Mouse (Mus musculus) frontal cortex, postnatal 25 days (tissue): ENCODE data around the gene Sik2.

ENCODE experiments used
- DNase-seq, 2 experiments: peaks; one replicate each; pipeline ENCODE4 v3.0.0; 2022; ENCODE audit warnings: low spot score in 2 of 2

The Sik2 gene

DNA sequence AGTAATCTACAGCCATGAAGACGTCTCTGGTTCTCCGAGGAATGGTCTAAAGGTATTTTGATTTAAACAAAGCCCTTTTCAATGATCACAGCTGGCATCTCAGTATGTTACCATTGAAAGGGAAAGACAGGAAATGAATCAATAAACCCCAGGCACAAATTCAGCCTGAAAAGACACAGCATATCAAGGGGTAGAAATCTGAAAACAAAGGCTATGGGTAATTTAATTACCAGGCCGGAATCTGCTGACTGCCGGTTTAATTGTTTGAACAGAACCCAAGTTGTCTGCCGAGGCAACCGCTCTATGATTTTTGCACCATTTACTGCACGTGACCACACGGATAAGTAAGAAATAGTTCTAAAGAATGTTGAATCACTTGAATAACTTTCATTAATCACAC, 22.8 kb downstream of the Sik2 start:
- DNase-seq: no peak

DNA sequence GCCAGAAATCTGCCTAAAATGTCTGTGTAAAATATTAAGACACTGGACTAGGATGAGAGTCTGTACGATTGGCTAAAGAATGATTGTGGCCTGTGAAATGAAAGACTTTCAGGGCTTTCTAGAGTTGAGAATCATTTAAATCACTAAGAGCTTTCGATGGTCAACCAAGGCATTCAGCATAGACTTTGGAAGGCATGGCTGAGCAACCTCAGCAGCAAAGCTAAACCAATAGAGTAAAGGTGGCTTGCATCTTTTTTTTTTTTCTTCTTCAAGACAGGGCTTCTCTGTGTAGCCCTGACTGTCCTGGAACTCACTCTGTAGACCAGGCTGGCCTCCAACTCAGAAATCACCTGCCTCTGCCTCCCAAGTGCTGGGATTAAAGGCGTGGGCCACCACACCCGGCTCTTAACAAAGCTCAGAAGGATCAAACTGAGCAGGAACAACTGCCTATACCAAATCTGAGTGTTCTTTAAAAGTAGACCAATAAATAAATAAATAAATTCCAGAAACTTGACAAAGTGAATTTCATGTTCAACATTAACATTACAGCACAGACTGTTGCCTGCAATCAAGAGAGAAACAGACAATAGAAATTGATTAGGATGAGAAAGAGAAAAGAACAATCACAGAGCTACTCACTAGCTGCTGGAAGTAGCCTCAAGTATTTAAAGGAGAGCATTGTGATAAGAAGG, 27.2 kb downstream of the Sik2 start:
- DNase-seq: no peak

GRCm38 (mm10) chr9:50974631-50975030, 34.2 kb downstream of the Sik2 start:
- no peak for DNase-seq

DNA sequence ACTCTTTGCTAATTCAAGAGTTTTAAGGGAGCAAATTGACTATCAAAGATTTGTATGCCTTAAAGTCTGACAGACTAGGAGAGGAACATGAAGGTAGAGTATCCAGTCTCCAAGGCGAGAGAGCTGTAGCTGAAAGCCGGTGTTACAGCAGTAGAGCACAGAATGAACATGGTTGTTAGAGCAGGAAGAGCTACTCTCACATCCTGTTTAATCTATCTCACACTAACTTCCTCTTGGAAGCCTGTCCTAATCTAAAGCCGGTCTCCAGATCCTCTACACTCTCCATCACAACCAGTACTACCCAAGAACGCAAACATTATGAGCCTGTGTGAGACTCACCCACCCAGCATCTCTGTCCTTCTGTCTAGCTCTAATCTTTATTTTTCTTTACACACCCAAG, 38.5 kb downstream of the Sik2 start:
- DNase-seq: no peak

GRCm38 (mm10) chr9:50969266-50969665, 39.6 kb downstream of the Sik2 start:
- DNase-seq: no peak

DNA sequence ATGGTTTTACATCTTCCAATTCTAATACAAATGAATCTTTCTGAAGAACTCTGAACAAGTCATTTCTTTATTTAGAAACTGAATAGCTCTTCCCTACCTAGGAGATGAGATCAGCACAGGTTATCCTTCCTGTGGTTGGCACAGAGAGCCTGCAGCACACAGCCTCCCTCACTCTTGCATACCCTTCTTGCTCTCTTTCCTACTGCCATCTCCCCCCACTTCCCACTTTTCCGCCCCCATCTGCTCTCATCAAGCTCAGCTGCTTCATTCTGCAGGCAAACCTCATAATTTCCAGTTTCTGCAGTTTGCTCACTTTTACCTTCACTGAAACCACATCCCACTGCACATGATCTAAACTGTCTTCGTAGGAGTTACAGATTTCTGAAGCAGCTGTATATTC, 42.6 kb downstream of the Sik2 start:
- DNase-seq: no peak

DNA sequence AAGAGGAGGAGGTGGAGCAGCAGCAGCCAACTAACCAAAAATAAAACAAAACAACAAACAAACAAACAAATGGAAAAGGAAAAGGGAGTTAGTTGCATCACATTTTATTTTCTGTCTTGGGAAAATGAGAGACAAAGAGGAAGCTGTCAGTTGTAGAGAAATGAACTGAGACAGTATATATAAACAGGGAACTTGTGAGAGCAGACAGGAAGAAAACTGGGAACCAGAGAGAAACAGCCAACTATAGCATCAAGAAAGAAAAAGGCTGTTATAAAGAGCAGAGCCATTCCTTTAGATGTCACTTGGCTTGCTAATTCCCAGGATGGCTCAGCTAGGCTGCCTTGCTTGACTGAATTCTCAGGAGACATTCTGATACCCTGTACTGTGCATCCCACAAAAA, 43.5 kb downstream of the Sik2 start:
- no peak for DNase-seq

DNA sequence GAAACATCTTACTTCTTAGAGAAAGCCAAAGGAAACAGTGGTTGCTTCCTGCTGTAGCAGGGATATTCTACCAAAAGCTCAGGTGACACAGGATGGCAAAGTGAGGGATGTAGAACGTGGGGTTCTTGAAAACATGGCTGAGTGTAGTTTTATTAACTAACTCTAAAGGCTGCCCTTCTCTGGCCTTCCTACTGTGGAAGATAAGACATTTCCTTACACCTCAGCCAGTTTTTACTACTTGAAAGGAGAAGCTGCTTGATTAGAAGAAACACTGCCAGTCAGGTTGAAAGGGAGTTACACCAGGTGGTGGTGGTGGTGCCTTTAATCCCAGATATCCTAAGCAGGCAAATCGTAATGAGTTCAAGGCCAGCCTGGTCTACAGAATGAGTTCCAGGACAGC, 44.0 kb downstream of the Sik2 start:
- no peak for DNase-seq

DNA sequence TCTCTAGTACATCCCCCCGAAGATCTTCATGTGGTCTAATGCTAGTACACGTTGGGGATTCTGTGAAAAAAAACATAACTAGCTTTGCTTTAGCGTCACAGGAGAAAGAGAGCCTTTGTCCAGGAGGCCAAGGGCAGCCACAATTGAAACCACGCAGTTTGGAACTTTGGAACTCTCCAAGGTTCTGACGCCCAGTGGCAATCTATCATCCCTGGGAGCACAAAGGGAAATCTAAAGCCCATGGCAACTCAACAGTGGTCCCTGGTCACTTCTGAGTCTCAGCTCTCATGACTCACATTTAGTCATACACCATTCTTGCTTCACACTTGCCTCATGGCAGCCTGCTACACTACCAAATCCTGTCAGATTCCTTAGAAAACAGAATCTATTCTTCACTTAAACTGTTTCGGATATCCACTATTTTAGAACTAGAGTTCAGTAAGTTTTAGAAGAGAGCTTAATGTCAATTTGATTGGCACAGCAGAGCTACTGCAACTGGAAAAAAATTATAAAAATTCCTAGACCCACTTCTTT, 50.9 kb downstream of the Sik2 start:
- DNase-seq: no peak

DNA sequence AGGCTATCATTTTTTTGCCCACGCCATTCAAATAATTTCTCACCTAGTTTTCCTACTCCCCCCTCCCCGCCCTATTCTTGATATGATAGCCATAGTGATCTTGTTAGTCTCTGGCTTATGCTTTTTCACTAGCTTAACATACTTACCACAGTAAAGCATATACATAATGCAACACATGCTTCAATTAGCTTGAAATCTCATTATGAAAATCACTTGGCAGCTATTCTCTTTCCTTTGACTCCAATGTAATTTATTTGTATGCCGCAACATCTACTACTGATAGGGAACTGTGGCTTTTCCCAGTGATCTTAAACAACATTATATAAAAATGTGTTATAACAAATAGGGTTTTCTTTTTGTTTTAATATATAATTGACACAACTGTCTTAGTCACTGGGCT, 53.7 kb downstream of the Sik2 start:
- DNase-seq: no peak

GRCm38 (mm10) chr9:50948097-50948823, 60.6 kb downstream of the Sik2 start:
- DNase-seq: no peak

DNA sequence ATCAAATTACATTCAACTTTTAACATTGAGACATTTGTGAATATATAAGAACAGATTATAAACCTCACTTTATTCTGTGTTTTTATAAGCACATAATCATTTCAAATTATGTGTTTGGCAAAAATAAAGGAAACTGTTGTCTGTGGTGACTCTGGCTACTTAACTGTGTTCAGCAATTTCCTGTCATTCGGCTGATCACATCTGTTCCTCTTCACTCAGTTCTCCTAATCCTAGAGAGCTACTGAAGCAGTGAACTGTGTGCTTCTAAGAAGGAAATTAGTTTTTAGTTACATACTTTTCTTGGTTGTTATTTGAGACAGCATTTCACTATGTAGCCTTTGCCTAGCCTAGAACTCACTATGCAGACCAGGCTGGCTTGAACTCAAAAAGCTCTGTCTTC, 62.5 kb downstream of the Sik2 start:
- DNase-seq: no peak

- no peak for DNase-seq
Measured at GRCm38 (mm10) chr9:50944826-50945225, 64.0 kb downstream of the Sik2 start.

DNA sequence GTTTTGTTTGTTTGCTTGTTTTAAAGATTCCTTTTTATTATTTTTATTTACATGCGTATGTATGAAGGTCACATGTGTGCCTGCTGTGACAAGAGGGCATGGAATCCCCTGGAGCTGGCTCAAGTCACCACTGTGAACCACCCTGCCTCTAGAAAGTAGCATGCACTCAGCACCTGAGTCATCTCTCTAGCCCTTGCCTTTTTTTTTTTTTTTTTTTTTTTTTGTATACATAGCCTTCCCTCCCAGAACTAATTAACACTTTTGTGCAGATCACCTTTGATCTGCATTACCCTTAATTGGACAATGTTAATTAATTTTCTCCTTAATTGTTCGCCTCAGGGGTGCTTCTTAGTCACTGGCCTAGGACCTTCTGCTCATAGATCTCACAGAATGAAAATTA, 66.2 kb downstream of the Sik2 start:
- no peak for DNase-seq

GRCm38 (mm10) chr9:50941804-50942401, 67.0 kb downstream of the Sik2 start:
- no peak for DNase-seq

- DNase-seq: no peak
Measured at GRCm38 (mm10) chr9:50929986-50930385, 78.9 kb downstream of the Sik2 start.

GRCm38 (mm10) chr9:50925801-50926200, 83.1 kb downstream of the Sik2 start:
- no peak for DNase-seq

DNA sequence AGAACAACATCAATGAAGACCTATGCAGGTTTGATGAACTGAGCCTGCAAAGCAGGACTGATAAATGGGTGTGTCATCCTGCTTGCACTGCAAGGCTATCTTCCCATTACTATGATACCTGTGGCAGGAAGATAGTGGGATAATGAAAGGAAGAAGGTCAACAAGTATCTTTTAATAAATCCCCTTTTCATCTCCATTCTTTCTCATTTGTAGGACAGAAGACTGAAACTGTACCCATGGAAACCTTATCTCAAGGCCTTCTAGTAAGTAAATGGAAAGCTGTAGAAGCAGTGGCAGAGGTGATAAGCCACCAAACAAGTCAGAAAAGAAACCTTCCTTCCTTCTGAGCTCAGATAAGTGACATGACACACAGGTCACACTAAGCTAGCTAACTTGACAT, 84.4 kb downstream of the Sik2 start:
- no peak for DNase-seq

GRCm38 (mm10) chr9:50922363-50923153, 86.3 kb downstream of the Sik2 start:
- DNase-seq: no peak

DNA sequence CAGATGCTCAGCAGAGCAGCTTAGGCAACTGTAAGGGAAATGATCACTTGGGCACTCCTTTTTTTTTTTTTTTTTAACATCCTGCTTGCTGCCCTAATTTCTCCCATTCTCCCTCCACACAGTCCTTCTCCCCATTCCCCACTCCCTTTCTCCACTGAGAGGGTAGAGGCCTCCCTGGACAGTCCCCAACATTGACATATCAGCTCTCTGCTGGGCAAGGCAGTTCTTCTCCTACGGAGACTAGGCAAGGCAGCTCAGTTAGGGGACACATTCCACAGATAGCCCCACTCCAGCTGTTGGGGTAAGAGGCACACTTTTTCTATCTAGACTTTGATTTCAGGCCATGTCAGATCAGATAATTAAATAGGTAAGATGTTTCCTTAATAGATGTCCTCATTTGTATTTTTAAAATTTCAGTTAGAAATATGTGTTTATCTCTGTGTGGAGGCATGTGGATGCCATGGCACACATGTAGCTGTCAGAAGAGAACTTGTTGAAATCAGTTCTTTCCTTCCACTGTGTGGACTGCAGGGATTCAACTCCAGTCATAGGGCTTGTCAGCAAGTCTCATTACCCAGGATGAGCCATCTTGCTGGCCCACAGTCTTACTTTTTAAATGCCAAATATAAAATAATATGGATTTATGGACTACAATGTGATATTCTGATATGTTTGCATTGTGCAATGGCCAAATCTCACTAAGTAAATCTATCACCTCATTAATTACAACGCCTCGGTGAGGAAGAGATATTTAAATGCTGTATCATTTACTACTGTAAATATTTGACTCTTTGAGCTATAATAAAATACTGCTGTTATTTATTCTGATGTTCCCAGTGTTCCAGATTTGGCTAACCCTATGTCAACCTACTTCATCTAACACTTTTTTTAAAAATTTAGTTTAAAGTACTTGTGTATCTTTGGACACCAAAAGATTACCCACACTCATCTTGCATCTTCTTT, 87.7 kb downstream of the Sik2 start:
- DNase-seq: no peak

- DNase-seq: no peak
Measured at GRCm38 (mm10) chr9:50919554-50919953, 89.3 kb downstream of the Sik2 start.
